Mouse (Mus musculus) ES-E14 (cell line): ENCODE data around the gene Nectin1. TPM values are rescaled to one million over a fixed set of nuclear protein-coding genes. Genes with fewer than 3 reads are reported as not detected.
A peak's percentile ranks its signal among the peaks of the same experiment; 100 is the strongest.

Experiments used
- DNase-seq: peaks from one replicate; pipeline ENCODE4 v3.0.0-alpha.2; 2013; ENCODE audit warnings: low read depth, low spot score
- H3K27ac ChIP-seq: 2 replicates; pipeline ENCODE4 v1.5.1; 2012; ENCODE audit warnings: low read depth, mild to moderate bottlenecking, low read length, moderate library complexity, mixed read lengths; ENCODE audit not compliant: poor library complexity, insufficient read depth, severe bottlenecking
- H3K36me3 ChIP-seq: 2 replicates; pipeline ENCODE4 v1.6.1; 2012; ENCODE audit warnings: mild to moderate bottlenecking, low read length, moderate library complexity, mixed read lengths; ENCODE audit not compliant: control insufficient read depth, poor library complexity, insufficient read depth, severe bottlenecking
- H3K4me1 ChIP-seq, 2 experiments: fragments of 150-350 bp in 1 of 2; sonication (generic) in 1 of 2; 2 replicates each; pipeline ENCODE4 v1.6.1; 2012; ENCODE audit warnings: low read length in 2 of 2, mild to moderate bottlenecking in 1 of 2, mixed read lengths in 1 of 2; ENCODE audit not compliant: control insufficient read depth in 2 of 2, insufficient read depth in 2 of 2, poor library complexity in 1 of 2
- H3K4me3 ChIP-seq, 2 experiments: fragments of 150-350 bp in 1 of 2; sonication (generic) in 1 of 2; 2 replicates each; pipeline ENCODE4 v1.5.1; 2012; ENCODE audit warnings: low read length in 2 of 2, low read depth in 1 of 2, mild to moderate bottlenecking in 1 of 2, mixed read lengths in 1 of 2; ENCODE audit not compliant: insufficient read depth in 1 of 2, poor library complexity in 1 of 2, severe bottlenecking in 1 of 2
- H3K9ac ChIP-seq: 2 replicates; pipeline ENCODE4 v1.6.1; 2012; ENCODE audit warnings: low read depth, mild to moderate bottlenecking, low read length, mixed read lengths; ENCODE audit not compliant: poor library complexity, insufficient read depth, severe bottlenecking
- H3K9me3 ChIP-seq: fragments of 150-350 bp; sonication (generic); 2 replicates; pipeline ENCODE4 v1.6.1; 2012; ENCODE audit warnings: low read depth, mild to moderate bottlenecking, low read length; ENCODE audit not compliant: control insufficient read depth, insufficient read depth
- CHD2 ChIP-seq: IDR thresholded peaks from 2 replicates; pipeline ENCODE4 v1.6.1; 2014; ENCODE audit warnings: mild to moderate bottlenecking, low read depth, low read length, inconsistent platforms
- HCFC1 ChIP-seq: IDR thresholded peaks from 2 replicates; pipeline ENCODE4 v1.6.1; 2012; ENCODE audit warnings: low read length, inconsistent platforms, borderline replicate concordance; ENCODE audit not compliant: insufficient read depth
- MAFK ChIP-seq: IDR thresholded peaks from 2 replicates; pipeline ENCODE4 v1.6.1; 2014; ENCODE audit warnings: mild to moderate bottlenecking, low read depth, low read length, inconsistent platforms; ENCODE audit not compliant: insufficient read depth
- ZC3H11A ChIP-seq: IDR thresholded peaks from 2 replicates; pipeline ENCODE4 v1.6.1; 2012; ENCODE audit warnings: low read depth, mild to moderate bottlenecking, inconsistent platforms, low read length, borderline replicate concordance
- ZNF384 ChIP-seq: IDR thresholded peaks from 2 replicates; pipeline ENCODE4 v1.6.1; 2012; ENCODE audit warnings: low read depth, low read length, inconsistent platforms
- in situ Hi-C, 2 experiments: fragments of 600-800 bp; cut with MboI; formaldehyde crosslinking; loops; one replicate each; pipeline ENCODE4 v1.15.1; 2025; ENCODE audit warnings: low sequenced_read_pairs in 2 of 2, inconsistent platforms in 1 of 2; ENCODE audit not compliant: unreplicated experiment in 2 of 2
- total RNA-seq: library from RNA; depleted of rRNA; stranded (reverse); fragments of 300-350 nt; gene quantifications from 2 replicates; pipeline ENCODE4 v1.2.3, GENCODE M21; 2012; rRNA removed

Gene Nectin1
- total RNA-seq, result 12.9 and 13.0 TPM in 2 replicates

- H3K9ac ChIP-seq, result peak within 1 kb of the TSS; percentile 85
- H3K36me3 ChIP-seq, result no peaks in the 10 kb centered on the region; the same call in 1 of the 2 replicates
- H3K4me3 ChIP-seq, result peak within 1 kb of the TSS; percentile 79 to 86
- H3K4me1 ChIP-seq, result peaks cover 4 to 31% of the 10 kb centered on the region in 2 experiments; a peak in 3 of 4 replicates
- no peaks in the 10 kb centered on the region for H3K9me3 ChIP-seq
- H3K27ac ChIP-seq, result no peak within 1 kb of the TSS; the same call in 1 of the 2 replicates
- in situ Hi-C loops, result no loop called here
- DNase-seq, result peak; percentile 78
- TF ChIP-seq CHD2 (no peak), MAFK (no peak), HCFC1 (no peak), ZC3H11A (no peak), ZNF384 (no peak)
These were observed at the start of gene Nectin1 for GRCm38 (mm10) chr9:43743647-43744137. Gene Nectin1, plus strand, starts transcription at chr9:43743984.

DNA sequence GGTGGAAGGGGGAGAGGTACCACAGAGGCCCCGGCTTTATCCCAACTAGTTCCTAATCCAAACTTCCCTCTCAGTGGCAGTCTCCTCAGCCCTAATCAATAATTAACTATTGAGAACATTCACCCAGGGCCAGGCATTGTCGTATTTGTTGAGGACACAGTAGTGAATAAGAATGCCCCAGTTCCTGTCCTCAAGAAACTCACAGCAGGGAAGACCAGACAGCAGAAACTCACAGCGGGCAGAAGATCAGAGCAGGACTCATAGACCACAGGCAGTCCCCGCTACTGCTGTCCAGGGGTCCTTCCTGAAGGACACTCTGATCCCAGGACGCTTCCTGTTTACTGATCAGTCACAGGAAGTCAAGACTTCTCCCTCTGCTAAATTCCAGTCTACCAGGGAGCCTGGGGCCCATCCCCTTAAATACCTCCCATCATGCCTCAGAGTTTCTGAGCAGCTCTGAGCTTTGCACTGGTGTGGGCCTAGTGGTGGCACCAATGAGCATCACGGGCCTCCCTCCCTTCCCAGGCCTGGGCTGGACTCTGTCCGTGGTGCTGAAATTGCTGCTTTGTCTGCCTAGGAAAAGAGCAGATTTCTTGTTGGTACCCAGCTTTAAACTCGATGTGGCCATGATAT lies 45.6 kb upstream of the Nectin1 start:
- Histone ChIP-seq H3K4me1 (peaks cover 0 to 16% of the 10 kb centered on the region in 2 experiments; a peak in 2 of 4 replicates), H3K36me3 (no peaks in the 10 kb centered on the region), H3K9ac (no peak overlapping the region), H3K4me3 (no peak overlapping the region), H3K27ac (no peak overlapping the region), H3K9me3 (no peaks in the 10 kb centered on the region)
- DNase-seq, result peak; percentile 85
- in situ Hi-C loops, result no loop called here
- TF ChIP-seq HCFC1 (no peak), ZNF384 (no peak), CHD2 (no peak), MAFK (no peak)

DNA sequence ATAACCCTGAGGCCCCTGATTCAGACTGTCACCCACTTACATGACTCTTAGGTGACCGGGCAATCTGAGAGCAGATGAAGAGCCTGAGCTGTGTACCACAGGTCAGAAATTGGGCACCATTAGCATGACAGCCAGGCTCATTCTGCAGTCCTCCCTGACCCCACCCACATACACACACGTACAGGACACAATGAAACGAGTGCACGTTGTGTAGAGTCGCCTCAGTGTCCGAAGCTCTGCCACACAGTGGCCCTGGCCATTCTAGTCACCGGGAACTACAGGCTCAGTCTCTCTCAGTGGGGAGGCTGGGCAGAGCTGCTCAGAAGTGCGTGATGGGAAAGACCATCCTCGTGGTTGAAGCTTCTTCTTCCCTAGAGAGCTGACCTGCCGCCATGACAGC lies 44.9 kb upstream of the Nectin1 start:
- H3K9ac ChIP-seq, result no peak overlapping the region
- TF ChIP-seq ZNF384 (no peak), ZC3H11A (no peak), MAFK (no peak), HCFC1 (no peak), CHD2 (no peak)

DNA sequence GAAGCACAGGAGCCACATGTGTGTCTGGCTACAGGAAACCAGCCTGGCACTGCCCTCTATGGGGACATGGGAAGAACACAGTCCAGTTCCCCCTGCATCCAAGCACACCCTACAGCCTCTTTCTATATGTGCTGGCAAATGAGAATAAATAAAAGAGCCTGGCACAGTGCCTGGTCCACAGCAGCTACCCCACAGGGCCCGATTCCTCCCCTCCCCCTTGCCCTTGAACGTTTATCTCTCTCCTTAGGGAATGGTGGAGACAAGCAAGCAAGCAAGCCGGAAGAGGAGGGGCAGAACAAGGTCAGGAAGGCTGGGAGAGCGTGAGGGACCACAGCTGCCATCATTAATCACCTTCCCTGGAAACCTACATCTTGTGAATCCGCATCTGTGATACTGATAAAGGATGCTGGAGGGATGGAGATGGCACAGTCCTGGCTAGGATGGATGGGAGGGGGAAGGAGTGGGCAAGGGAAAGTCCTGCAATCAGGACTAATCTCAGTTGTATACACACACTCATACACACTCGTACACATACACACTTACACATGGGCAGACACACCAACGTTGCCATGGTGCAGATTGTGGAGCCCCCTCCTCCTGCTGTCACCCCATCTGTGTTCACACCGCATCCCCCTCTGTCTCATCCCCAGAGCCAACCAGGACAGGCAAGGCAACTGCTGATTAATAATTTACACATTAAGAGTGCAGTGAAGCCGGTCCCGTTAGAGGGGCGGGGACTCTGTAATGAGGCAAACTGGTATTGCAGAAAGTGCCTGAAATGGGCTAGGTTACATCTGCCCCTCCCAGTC lies 44.2 kb upstream of the Nectin1 start:
- H3K4me3 ChIP-seq, result no peak overlapping the region
- peaks cover 0 to 16% of the 10 kb centered on the region in 2 experiments; a peak in 2 of 4 replicates for H3K4me1 ChIP-seq
- H3K27ac ChIP-seq, result no peak overlapping the region
- H3K9ac ChIP-seq, result no peak overlapping the region
- no peak for TF ChIP-seq HCFC1
- TF ChIP-seq MAFK, result no peak
- TF ChIP-seq ZC3H11A, result no peak
- no peak for TF ChIP-seq ZNF384
- TF ChIP-seq CHD2, result no peak
- H3K36me3 ChIP-seq, result no peaks in the 10 kb centered on the region
- in situ Hi-C loops, result no loop called here
- H3K9me3 ChIP-seq, result no peaks in the 10 kb centered on the region
- DNase-seq, result no peak

More for the DNA sequence above, 44.9 kb upstream of the Nectin1 start:
- no peak for DNase-seq
- H3K4me3 ChIP-seq, result no peak overlapping the region
- in situ Hi-C loops, result no loop called here
- peaks cover 0 to 16% of the 10 kb centered on the region in 2 experiments; a peak in 2 of 4 replicates for H3K4me1 ChIP-seq
- no peaks in the 10 kb centered on the region for H3K9me3 ChIP-seq
- H3K27ac ChIP-seq, result no peak overlapping the region
- no peaks in the 10 kb centered on the region for H3K36me3 ChIP-seq
